Mouse (Mus musculus) limb, embryonic 14.5 days (tissue): ENCODE data around the gene Sp100. TPM values are rescaled to one million over a fixed set of nuclear protein-coding genes. Genes with fewer than 3 reads are reported as not detected.
"Not testable (repeated sequence)": the region's sequence is repeated elsewhere in the genome, so short reads cannot be mapped to it uniquely, and the experiment has no call there.

Experiments used
- ATAC-seq: fragments of 200-750 bp; cut with Nextera tagmentation; 2 replicates; pipeline ENCODE4 v1.8.0; 2017; ENCODE audit warnings: low read depth, moderate number of reproducible peaks, moderate TSS enrichment; ENCODE audit not compliant: low FRiP score
- DNase-seq: peaks from one replicate; pipeline ENCODE4 v3.0.0-alpha.2; 2015; ENCODE audit warnings: low spot score
- H3K27ac ChIP-seq: fragments of 300-500 bp; sonication (generic); replicated peaks from 2 replicates; pipeline ENCODE4 v1.5.1; 2014; ENCODE audit warnings: low read depth, mild to moderate bottlenecking, low read length, moderate library complexity, mixed read lengths
- H3K27me3 ChIP-seq: fragments of 300-500 bp; sonication (generic); 2 replicates; pipeline ENCODE4 v1.6.1; 2014; ENCODE audit warnings: low read length, mixed read lengths; ENCODE audit not compliant: control insufficient read depth, insufficient read depth
- H3K36me3 ChIP-seq: fragments of 300-500 bp; sonication (generic); 2 replicates; pipeline ENCODE4 v1.6.1; 2014; ENCODE audit warnings: mild to moderate bottlenecking, low read length, moderate library complexity, mixed read lengths; ENCODE audit not compliant: control insufficient read depth, insufficient read depth
- H3K4me1 ChIP-seq: fragments of 300-500 bp; sonication (generic); 2 replicates; pipeline ENCODE4 v1.6.1; 2014; ENCODE audit warnings: antibody characterized with exemption, low read length, mixed read lengths; ENCODE audit not compliant: control insufficient read depth, insufficient read depth
- H3K4me2 ChIP-seq: fragments of 300-500 bp; sonication (generic); replicated peaks from 2 replicates; pipeline ENCODE4 v1.6.1; 2014; ENCODE audit warnings: low read depth, mild to moderate bottlenecking, low read length, moderate library complexity; ENCODE audit not compliant: severe bottlenecking
- H3K4me3 ChIP-seq: fragments of 300-500 bp; sonication (generic); replicated peaks from 2 replicates; pipeline ENCODE4 v1.5.1; 2014; ENCODE audit warnings: low read length
- H3K9ac ChIP-seq: fragments of 300-500 bp; sonication (generic); 2 replicates; pipeline ENCODE4 v1.6.1; 2014; ENCODE audit warnings: mild to moderate bottlenecking, low read depth, low read length, moderate library complexity; ENCODE audit not compliant: severe bottlenecking
- H3K9me3 ChIP-seq: fragments of 300-500 bp; sonication (generic); 2 replicates; pipeline ENCODE4 v1.6.1; 2016; ENCODE audit warnings: low read length; ENCODE audit not compliant: control insufficient read depth
- WGBS: fragments of 180-500 bp; shearing (Covaris S2); extraction: QIAGEN DNeasy Blood & Tissue Kit; methylation state at CpG from one replicate; pipeline ENCODE4 v1.1.7; 2014; 5-methylcytosine and 5-hydroxymethylcytosine counted together
- polyA plus RNA-seq, 2 experiments: library from polyadenylated mRNA; depleted of rRNA in 1 of 2; stranded (reverse) in 1 of 2; unstranded in 1 of 2; fragments of >200 nt; fragmentation: Nextera tagmentation in 1 of 2; extraction: Ambion mirVana in 1 of 2; gene quantifications; 2 replicates each; pipeline versions ENCODE4 v1.2.1 to v1.2.3; 2012 to 2014

Gene Sp100
- polyA plus RNA-seq (2012; rRNA removed) (0.59 and 1.2 TPM in 2 replicates), polyA plus RNA-seq (2014; fragmentation: Nextera tagmentation; extraction: Ambion mirVana) (0.39 and 1.5 TPM in 2 replicates)

DNA sequence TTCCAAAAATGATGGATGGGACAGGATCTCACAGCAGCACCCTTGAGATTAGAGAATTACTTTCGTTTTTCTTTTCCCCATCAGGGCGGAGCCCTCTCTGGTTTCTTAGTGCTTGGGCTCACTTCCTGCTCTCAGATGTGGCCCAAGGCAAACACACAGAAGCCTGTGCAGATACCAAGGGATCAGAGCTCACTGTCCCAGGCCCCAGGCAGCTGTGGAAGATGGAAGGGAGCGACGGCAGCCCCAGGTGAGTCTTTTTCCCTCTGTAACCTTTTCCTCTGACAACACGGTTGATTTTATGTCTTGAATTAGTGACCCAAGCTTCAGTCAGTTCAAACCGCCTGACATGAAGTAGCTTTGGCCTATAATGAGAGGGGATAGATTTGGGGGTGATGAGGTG lies at the start of gene Sp100:
Sp100 (plus strand) TSS at position 108 of the 400 bp plus-strand sequence.
- not testable (repeated sequence) for H3K27me3 ChIP-seq, H3K36me3 ChIP-seq, H3K9me3 ChIP-seq, H3K4me1 ChIP-seq, H3K4me2 ChIP-seq, H3K27ac ChIP-seq, ATAC-seq, H3K4me3 ChIP-seq, H3K9ac ChIP-seq, DNase-seq
- 74% methylated on average over 5 of the region's 6 CpGs for WGBS

DNA sequence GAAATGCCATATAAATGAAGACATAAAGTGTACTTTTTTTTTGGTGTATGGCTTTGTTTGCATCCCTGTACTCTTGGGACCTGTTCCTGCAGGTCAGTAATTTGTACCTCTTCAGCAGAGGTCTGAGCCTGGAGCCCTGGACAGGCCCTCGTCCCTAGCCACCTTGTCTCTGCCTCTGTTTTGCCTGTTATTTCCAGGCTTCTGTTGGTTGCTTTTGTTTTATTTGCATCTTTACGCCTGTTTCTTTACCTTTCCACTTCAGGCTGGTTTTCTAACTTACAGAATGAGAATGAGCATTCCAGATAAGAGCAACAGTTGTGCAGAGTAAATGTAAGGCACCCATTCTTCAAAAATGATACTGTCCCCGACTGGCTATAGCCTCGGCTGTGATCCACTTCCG lies 49.7 kb upstream of the Sp100 start, which contains the start of gene Sp140:
Sp140 (plus strand) TSS at position 301 of the 400 bp plus-strand sequence.
- not testable (repeated sequence) for DNase-seq, H3K27ac ChIP-seq, H3K4me1 ChIP-seq, ATAC-seq, H3K4me2 ChIP-seq, H3K9ac ChIP-seq, H3K27me3 ChIP-seq, H3K9me3 ChIP-seq, H3K4me3 ChIP-seq, H3K36me3 ChIP-seq
- WGBS: no CpG with 5 or more reads among the region's 5 CpGs

DNA sequence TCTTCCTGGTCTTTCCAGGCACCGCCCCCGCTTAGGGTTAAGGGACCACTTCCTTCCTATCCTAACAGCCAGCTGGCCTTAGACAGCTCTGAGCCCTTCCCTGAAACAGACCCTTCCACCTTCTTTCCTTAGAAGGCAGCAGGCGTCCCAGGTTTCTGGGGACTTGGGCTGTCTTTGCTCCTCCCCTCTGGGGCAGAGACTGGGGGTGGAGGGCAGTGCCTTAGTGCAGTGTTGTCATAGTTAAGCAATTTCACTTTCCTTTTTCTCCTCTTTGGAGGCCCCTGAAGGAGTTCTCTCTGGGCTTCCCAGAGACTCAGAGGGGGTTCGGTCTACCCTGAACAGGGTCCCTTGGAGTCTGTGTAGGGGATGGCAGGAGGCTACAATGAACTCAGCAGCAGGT lies 49.0 kb upstream of the Sp100 start:
- H3K9ac ChIP-seq, H3K4me1 ChIP-seq, H3K27ac ChIP-seq, ATAC-seq, H3K9me3 ChIP-seq, H3K27me3 ChIP-seq, H3K36me3 ChIP-seq, H3K4me2 ChIP-seq, DNase-seq, H3K4me3 ChIP-seq: not testable (repeated sequence)
- WGBS: 63% methylated on average over 4 of the region's 4 CpGs

DNA sequence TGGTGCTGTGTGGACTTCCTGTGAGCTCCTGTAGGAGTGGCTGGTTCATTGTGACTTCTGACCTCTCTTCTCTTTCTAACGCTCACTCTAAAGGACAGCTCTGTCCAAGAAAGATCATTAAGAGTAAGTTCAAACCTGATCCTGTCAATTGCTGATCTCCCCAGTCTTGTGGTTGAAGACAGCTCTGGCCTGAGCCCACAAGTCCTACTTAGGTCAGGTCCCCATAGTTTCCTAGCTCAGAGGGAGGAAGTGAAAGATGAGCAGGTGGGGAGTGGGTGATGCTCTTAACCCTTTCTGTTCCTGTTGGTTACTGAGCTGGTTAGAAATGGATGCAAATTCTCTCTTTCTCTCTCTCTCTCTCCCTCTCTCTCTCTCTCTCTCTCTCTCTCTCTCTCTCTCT lies 45.4 kb upstream of the Sp100 start:
- H3K36me3 ChIP-seq, H3K9me3 ChIP-seq, H3K27ac ChIP-seq, H3K4me2 ChIP-seq, H3K9ac ChIP-seq, H3K27me3 ChIP-seq, DNase-seq, H3K4me3 ChIP-seq, ATAC-seq, H3K4me1 ChIP-seq: not testable (repeated sequence)
- WGBS: no CpG with 5 or more reads among the region's 1 CpGs

DNA sequence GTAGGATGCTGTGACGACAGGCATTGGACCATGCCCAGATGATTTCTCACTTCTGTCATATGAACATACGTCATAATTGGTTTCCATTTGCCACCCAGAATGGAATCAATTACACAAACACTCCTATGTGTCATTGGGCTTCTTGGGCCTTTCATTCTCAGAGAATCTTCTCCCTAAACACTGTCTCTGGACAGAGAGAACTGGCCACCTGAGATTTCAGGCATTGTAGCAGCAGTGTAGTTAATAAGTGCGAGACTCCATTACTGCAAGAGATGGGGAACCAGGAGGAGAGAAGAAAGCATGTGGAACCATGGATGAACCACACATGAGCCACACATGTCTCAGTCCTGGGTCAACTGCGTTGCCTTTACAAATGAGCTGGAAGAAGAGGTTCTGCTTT lies 41.4 kb upstream of the Sp100 start:
- ATAC-seq, H3K9me3 ChIP-seq, H3K4me3 ChIP-seq, H3K9ac ChIP-seq, H3K27ac ChIP-seq, H3K27me3 ChIP-seq, H3K4me1 ChIP-seq, H3K4me2 ChIP-seq, DNase-seq, H3K36me3 ChIP-seq: not testable (repeated sequence)
- WGBS: 80% methylated on average over 3 of the region's 4 CpGs

DNA sequence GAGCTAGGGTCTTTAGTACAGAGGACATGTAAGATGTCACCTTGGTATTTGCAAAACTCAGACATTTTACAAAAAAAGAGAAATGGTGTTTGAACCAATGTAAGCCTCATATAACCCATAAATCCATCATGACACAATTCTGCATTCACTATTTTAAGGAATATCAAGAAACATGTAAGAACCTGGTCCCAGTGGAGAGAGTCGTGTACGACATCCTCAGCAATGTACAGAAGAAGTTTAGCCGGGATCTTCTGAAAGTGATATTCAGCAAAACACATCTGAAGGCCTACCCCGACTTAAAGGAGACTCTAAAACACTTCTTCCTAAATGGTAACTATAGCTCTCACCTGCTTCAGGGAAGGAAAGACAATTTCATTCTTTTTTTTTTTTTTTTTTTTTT lies 39.2 kb upstream of the Sp100 start:
- H3K4me2 ChIP-seq, H3K4me1 ChIP-seq, H3K36me3 ChIP-seq, H3K9me3 ChIP-seq, DNase-seq, H3K9ac ChIP-seq, H3K27me3 ChIP-seq, H3K4me3 ChIP-seq, H3K27ac ChIP-seq, ATAC-seq: not testable (repeated sequence)
- WGBS: no CpG with 5 or more reads among the region's 4 CpGs

DNA sequence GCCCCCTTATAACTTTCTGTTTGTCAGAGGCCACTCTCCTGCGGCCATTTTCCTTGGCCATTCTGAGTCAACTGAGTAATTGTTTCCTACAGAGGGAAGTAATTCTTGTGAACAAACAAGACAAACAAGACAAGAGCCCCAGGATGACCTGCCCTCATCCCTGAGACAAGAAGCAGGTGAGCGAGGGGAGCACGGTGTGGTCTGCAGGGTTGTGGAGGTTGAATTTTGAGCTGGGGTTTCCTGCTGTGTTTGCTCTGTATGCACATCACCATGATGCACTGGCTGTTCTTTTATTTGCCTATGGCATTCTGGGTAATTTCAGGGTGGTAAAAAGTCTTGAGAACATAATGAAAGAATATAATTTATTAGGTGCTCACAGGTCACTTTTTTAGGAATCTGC lies 34.7 kb upstream of the Sp100 start:
- H3K36me3 ChIP-seq, H3K4me3 ChIP-seq, DNase-seq, H3K27ac ChIP-seq, H3K9ac ChIP-seq, H3K27me3 ChIP-seq, H3K4me1 ChIP-seq, H3K4me2 ChIP-seq, H3K9me3 ChIP-seq, ATAC-seq: not testable (repeated sequence)
- 90% methylated on average over 3 of the region's 3 CpGs for WGBS

DNA sequence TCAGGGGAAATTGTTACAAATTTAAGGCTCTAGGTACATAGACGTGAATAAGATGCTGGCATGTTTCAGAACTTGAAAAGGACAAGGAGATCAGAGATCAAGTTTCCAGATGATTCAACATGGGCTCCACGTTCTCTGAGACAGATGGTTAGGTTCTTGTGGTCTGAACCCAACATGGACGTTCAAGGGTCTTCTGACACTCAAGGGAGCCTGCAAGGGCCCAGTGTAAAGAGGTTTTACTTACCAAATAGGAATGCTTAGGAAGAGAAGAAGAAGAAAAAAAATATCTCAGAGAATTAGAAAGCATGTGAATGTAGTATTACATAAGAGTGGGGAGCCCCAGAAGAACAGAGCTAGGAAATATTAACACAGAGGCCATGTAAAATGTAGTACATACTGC lies 34.0 kb upstream of the Sp100 start:
- H3K4me1 ChIP-seq, H3K27me3 ChIP-seq, DNase-seq, H3K4me2 ChIP-seq, H3K4me3 ChIP-seq, H3K9ac ChIP-seq, H3K27ac ChIP-seq, H3K36me3 ChIP-seq, ATAC-seq, H3K9me3 ChIP-seq: not testable (repeated sequence)
- 62% methylated on average over 3 of the region's 3 CpGs for WGBS
